Mouse (Mus musculus) kidney, postnatal 4 days (tissue): Measurements from ENCODE around the gene Rnf144a.
A peak's percentile ranks its signal among the peaks of the same experiment; 100 is the strongest.
"Not testable (repeated sequence)": the region's sequence is repeated elsewhere in the genome, so short reads cannot be mapped to it uniquely, and the experiment has no call there.

Experiments used
- DNase-seq, 2 experiments: peaks; one replicate each; pipeline ENCODE4 v3.0.0; 2021; ENCODE audit warnings: mixed read lengths in 2 of 2

Rnf144a gene

GRCm38 (mm10) chr12:26415104-26415771 is at the start of gene Rnf144a:
Gene Rnf144a, minus strand, starts transcription at chr12:26415254.
- peak; percentile 96 to 98 for DNase-seq

DNA sequence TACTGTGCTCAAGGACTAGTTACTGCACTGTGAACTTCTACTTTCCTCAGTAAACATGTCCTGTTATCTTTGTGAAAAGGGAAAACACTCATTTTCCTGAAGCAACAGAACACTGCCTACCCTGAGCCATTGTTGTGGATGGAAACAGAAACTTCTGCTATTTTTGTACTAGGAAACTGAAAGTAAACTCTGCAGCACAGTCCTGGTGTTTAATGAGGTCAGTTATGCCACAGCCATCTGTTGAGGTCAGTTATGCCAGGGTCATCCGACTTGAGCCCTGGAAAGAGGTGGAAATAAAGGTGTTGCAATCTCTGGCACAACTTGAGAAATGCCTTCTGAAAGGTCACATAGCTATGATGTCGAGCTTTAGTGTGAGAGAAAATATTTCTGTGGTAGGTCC is 45.0 kb upstream of the Rnf144a start:
- no peak for DNase-seq

DNA sequence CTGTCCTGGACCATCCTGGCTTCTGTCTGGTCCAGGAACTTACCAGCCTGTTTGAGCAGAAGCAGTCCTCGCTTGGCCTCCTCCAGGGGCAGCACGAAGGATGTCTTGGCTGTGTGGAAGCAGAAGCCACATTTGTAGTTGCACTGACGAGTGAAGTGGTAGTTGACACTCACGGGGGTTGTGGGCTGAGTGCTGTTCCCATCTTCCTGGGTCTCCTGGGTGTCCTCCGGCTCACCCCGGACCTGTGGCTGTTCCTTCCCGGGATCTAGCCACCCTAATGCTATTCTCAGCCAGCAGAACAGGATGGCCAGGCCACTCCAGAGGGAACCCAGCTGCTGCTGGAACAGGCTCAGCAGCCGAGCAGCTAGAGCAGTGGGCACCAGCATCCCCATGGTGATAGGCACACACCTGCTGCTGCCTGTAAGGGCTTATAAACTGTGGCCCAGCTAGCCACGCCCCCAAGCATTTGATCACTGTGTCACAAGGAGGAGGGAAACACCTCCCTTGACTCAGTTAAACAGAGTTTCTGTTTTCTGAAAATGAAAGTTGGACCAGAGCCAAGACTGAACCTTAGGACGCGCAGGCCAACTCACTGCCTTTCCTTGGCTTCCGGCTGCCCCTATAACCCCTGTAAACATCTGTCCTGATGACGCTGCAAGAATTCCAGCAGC is 41.1 kb upstream of the Rnf144a start, which contains the start of gene Rsad2:
Gene Rsad2 (minus strand): TSS at position 425 of the 671 bp plus-strand sequence.
- peak; percentile 62 to 75 for DNase-seq

DNA sequence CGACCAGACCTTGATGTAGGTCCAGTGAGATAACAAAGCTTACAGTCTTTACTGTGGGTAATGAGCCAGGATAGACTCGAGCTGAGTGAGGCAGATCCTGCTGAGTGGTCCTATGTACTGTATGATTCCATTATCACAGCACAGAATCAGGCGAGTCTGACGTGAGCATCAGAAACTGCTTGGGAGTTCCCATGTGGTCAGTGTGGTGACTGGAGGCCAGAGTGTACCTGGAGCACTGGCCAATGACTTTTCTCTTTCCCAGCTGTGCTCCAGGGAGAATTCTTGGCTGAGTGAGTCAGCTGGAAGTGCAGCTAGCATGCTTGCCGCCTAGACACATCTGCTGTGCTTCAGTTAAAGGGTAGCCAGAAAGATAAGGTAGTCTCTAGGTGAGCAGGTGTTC is 39.6 kb upstream of the Rnf144a start:
- no peak for DNase-seq

DNA sequence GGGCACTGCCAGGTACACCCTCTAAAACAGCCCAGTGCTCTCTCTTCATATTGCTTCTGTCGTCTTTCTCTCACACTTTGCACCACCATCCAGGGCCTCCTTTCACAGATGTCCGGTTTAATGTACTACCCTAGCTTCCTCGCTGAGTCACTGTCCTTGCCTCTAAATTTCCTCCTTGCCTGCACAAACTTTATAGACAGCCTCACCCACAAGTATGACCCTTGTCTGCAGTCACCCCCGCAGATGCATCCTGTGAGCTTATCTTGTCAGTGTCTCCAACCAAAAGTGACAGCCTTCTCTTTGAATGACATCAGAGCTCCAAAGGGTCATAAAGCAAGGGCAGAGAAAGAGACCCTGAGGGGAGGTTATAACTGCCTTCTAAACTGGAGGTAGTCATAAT is 37.9 kb upstream of the Rnf144a start:
- no peak for DNase-seq

- no peak for DNase-seq
Observed at GRCm38 (mm10) chr12:26451150-26451549, 36.1 kb upstream of the Rnf144a start.

- DNase-seq, result no peak
Observed at GRCm38 (mm10) chr12:26449483-26449882, 34.4 kb upstream of the Rnf144a start.

DNA sequence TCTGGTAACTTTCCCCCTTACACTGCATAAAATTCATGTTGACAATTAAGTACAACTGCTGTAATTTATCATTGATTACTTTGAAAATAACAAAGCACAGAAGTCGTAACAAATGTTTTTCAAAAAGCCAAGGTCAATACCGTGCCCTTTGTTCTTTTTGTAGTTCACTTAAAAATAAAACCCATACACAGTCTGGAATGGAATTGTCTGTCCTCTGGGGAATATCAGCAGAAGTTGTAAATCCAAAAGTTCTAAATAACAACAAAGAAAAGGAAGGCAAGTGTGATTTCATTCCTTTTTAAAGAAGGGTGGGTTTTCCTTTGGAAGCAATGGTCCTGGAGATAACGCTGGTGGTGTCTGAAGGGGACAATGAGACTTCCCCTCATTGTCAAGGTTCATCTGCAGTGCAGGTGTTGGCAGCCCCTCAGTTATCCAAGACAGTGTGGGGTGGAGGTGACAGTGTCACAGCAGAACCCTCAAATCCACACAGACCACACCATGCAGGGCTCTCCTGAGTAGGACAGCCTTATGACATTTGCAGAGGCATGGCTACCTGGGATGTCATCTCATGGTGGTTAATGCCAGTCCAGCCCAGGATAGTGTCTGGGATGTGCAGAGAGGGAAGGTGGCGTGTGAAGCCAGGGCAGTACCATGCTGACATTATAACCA is 31.5 kb upstream of the Rnf144a start:
- DNase-seq, result no peak

- DNase-seq, result no peak
Observed at GRCm38 (mm10) chr12:26444511-26444910, 29.5 kb upstream of the Rnf144a start.

DNA sequence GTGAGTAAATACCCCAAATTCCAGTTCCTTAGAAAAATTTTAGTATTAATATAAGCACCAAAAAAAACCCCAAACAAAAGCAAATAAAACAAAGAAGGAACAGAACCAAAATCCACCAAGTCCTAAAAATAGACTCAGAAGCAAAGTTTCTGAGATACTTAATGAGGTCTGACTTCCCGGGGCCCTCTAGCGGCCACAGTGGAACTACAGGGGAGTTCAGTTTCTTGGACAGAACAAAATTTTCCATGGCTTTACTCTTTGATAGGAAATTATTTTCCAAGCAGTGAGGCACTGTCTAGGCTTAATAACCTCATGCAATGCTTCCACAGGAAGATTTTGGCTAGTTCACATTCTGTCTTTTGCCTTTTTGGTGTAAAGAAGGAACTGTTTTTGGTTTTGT is 29.0 kb upstream of the Rnf144a start:
- DNase-seq, result peak; percentile 91 to 92

DNA sequence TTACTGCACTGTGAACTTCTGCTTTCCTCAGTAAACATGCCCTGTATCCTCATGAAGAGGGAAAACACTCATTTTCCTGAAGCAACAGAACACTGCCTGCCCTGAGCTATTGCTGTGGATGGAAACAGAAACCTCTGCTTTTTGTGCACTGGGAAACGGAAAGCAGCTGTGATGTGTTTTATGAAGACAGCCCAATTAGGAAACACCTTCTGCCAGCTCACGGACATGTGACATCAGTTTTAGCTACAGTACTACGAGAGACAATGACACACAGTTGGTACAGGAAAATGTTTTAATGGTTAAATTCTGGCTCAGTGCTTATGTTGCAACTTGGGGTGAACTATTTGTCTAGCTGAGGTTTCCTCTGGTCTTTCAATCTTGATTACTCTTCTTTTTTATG is 24.3 kb upstream of the Rnf144a start:
- DNase-seq, result peak in 1 of 2 experiments; percentile 9

DNA sequence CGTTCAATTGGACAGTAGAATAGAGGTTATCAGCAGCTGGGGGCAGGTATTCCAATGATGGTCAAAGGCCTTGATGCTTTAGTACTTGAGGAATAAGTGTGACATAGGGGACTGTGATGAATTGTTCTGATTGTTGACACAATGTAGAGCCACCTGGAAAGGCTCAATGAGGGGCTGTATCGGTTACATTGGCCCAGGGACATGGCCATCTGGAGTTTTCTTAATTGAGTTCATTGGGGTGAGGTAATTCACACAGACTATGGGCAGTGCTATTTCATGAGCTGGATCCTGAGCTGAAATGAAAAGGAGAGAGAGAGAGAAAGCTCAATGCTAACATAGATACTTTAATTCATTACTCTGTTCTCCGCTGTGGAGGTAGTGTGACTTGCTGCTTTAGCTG is 22.9 kb upstream of the Rnf144a start:
- no peak for DNase-seq

- peak in 1 of 2 experiments; percentile 37 for DNase-seq
Observed at GRCm38 (mm10) chr12:26436334-26436733, 21.3 kb upstream of the Rnf144a start.

DNA sequence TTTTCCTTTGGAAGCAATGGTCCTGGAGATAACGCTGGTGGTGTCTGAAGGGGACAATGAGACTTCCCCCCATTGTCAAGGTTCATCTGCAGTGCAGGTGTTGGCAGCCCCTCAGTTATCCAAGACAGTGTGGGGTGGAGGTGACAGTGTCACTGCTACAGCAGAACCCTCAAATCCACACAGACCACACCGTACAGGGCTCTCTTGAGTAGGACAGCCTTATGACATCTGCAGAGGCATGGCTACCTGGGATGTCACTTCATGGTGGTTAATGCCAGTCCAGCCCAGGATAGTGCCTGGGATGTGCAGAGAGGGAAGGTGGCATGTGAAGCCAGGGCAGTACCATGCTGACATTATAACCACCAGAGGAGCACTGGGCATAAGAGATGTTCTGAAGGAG is 13.7 kb upstream of the Rnf144a start:
- not testable (repeated sequence) for DNase-seq

DNA sequence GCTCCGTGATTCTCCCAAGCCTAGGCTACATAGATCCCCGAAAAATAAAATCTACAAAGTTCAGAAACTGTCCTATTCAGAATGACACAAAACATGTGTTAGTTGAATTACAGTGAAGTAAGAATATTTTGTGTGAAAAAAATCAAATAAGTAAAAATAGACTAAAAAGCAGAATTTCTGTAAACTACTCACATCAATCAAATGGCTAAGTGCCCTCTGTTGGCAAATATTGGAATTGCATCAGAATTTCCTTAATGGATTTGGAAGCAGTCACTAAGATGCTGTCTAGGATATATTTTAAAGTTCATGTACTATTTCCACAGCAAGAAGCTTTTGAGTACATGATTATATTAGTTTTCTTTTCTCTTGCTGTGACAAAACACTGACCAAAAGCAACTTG is 9.8 kb upstream of the Rnf144a start:
- DNase-seq, result no peak

- DNase-seq, result no peak
Observed at GRCm38 (mm10) chr12:26418322-26418721, 3.3 kb upstream of the Rnf144a start.

GRCm38 (mm10) chr12:26416636-26417295 is 1.7 kb upstream of the Rnf144a start:
- DNase-seq, result no peak

DNA sequence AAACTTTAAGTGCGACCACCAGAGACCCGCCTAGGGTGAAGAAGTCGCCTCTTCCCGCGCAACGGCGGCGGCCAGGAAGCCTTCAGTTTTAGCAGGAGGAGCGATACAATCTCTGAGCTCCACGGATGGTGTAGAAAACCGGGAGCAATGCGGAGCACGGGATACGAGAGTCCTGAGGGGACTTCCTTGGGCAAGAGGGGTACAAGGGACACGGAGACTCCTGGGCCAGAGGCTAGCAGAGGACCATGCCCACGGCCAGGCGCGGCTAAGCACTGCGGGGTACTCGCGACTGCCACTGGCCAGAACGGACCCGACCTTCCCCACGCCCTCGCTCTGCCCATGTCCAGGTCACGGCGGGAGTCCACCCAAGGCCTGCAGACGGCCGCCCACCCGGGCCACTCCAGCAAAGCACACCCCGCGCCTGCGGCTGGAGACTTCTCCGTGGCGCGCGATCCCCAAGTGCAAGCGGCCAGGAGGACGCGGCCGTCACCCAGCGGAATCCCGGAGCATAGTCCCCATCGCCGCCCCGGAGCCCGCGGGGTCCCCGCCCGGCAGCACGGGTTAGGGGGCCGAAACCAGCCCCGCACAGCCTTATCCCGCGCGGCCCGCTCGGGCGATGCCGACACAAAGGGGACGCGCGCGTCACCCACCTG is 477 bp downstream of the Rnf144a start:
- peak; percentile 68 to 79 for DNase-seq

DNA sequence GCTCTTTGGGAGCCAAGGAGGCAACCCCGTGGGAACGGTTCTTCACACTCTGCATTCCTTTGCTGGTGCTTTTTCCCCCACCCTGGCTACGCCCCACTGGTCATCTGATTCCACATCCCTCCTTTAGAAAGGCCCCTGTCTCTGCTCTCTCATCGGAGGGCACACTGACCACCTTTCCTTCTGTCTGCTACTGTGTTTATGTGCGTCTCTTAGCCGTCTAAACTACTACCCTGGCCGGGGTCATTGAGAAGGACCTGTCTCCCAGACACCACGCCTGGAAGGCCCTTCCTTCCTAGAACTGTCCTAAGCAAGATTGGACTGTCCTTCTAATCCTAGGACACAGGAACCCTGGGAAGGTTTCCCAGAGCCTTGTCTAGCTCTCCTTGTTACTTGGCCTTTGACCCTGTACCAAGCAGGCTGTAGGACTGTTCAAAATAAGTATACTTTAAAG is 1.1 kb downstream of the Rnf144a start:
- peak; percentile 32 to 55 for DNase-seq

- DNase-seq, result peak in 1 of 2 experiments; percentile 32
Observed at GRCm38 (mm10) chr12:26412802-26413201, 2.3 kb downstream of the Rnf144a start.

GRCm38 (mm10) chr12:26411841-26412450 is 3.1 kb downstream of the Rnf144a start:
- DNase-seq, result peak in 1 of 2 experiments; percentile 31

DNA sequence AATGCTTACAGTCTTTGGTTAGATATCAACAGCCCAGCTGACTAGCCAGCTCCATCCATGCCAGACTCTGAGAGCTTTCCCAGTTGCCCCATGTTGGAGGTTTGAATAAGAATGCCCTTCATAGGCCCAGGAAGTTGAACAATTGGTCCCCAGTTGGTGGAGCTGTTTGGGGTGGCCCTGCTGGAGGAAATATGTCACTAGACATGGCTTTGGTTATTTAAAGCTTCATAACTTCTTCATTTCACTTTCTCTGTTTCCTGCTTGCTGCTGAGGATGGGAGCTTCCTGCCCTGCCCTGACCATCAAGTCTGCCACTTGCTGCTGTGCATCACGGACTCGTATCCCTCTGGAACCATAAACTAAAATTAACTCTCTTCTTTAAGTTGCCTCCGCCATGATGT is 4.6 kb downstream of the Rnf144a start:
- no peak for DNase-seq
